Mouse (Mus musculus) layer of hippocampus, adult 8-10 months (tissue): Measurements from ENCODE around the gene Plxna4. TPM values are rescaled to one million over a fixed set of nuclear protein-coding genes. Genes with fewer than 3 reads are reported as not detected.
"Not testable (repeated sequence)": the region's sequence is repeated elsewhere in the genome, so short reads cannot be mapped to it uniquely, and the experiment has no call there.

Source experiments
- DNase-seq, 2 experiments: peaks; one replicate each; pipeline ENCODE4 v3.0.0; 2022; ENCODE audit warnings: low spot score in 2 of 2
- total RNA-seq, 4 experiments: library from RNA; stranded (reverse); gene quantifications; 2 replicates each; pipeline ENCODE4 v1.2.4; 2022

The Plxna4 gene
- total RNA-seq, 4 experiments from 2014 or later: 93.0 to 116 (median 107) TPM

DNA sequence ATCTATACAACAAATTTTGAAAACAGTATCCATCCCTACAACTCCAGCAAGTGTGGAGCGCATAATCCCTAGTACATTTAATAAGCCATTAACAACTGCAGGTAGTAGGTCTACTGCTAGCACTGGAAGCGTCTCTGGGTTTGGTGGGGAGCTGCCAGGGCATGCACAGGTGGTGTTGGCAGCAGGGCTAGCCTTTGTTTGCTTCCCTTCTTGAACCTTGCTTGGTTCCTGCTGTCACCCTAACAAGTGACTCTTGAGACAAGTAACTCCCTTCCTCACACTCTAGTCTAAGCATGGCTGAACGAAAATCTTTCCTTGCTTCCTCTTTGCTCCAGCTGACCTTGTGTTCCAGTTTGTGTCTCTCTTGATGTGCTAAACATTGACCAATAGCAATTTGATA is 44.0 kb downstream of the Plxna4 start:
- DNase-seq: no peak

- DNase-seq: no peak
Measured at GRCm38 (mm10) chr6:32540155-32540554, 47.8 kb downstream of the Plxna4 start.

DNA sequence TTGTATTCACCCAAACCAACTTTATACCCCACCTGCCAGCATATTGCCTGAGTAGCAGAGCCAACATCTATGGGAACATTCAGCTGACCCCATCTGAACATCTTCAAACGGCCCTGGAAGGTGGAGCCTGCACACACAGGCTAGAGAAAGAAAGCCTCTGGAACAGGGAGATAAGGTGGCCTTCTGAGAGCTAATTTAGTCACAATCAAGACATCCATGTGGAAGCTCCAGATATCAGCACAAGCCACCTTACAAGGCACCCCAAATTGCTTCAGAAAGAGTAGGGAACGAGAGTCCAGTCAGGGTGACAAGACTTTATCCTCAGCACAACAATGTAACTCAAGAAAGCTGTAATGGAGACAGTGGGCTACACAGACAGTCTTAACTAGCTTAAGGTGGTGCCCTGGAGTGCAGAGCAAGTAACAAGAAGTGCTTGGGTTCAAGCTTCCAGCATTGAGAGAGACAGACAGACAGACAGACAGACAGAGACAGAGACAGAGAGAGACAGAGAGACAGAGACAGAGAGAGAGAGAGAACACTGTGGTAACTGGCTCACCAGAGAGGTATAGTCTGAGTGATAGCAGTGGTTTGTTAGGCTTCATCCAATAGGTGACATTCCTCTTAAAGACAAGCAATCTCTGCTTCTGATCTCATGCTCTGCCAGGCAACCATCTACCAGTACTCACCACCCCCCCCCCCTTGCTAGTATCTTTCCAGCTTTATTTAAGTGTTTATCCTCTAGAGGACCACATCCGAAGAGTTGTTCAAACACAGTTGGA is 53.8 kb downstream of the Plxna4 start:
- no peak for DNase-seq

- DNase-seq: no peak
Measured at GRCm38 (mm10) chr6:32528081-32528570, 59.9 kb downstream of the Plxna4 start.

DNA sequence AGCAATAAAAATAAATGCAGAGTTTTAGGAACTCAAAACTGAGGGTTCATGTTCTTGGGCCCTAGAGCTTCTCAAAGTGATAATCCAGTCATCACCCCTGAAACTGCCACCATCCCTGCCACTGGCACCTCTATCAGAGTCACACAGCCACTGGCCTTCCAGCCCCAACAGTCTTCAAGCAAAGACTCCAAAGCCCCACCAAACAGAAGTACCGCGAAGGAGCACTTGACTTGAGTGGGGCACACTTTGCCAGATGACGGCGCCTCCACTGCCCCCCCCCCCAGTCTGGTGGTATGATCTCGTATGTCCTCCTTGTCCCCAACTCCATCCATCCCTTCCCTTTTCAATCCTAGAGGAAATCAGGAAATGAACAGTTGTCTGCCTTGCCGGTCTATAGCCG is 60.5 kb downstream of the Plxna4 start:
- DNase-seq: no peak

DNA sequence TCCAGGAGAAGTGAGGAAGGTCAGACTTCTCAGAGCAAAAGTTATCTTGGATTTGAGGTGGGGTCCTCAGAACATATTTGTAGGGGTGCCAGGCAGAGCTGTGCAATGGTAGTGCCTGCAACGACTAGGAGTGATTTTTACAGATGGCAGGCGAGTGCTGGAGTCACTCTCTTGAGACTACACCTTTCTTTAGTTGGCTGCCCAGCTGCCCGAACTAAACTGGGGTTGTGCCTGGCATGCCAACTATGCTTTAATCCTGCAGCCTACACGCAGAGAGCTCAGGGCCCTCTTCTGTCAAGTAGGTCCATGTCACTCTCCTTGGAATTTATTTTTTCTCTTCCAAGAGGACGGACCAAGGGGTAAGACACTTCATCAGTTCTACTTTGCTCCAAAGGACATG is 61.2 kb downstream of the Plxna4 start:
- DNase-seq: no peak

- no peak for DNase-seq
Measured at GRCm38 (mm10) chr6:32520097-32520496, 67.9 kb downstream of the Plxna4 start.

DNA sequence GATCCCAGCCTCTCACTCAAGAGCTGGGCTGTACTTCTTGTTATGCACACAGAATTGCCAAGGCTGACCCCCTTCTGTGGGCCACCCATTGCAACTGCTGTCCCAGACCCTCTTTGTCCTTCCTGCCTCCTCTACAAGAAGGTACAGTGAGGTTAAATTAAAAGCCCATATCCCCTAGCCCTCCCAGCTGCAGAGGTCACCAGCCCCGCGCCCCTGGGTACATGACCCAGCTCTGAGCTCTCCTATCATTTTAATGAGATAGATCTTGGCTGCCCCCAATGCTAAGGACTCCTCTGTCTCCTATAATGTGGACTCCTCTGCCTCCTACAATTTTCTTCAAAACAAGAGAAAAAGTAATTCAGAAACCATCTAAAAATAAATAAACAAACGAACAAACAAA is 69.4 kb downstream of the Plxna4 start:
- no peak for DNase-seq

DNA sequence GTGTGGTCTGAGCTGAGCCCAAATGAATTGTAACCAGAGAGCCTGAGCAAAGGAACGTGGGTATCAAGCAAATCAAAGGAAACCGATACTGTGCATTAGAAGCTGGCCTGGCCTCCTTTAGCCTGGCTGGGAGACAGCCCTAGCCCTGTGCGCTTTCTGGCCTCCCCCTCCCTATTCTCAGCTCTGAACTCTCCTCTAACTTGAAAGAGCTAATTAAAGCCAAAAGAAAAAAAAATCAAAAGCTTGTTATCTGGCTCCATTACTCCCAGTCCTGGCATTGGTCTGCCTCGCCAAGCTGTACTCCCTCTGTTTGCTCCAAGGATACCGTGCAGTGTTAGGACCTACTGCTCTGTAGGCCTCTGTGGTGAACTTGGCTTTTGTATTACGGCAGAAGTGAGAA is 73.9 kb downstream of the Plxna4 start:
- no peak for DNase-seq

GRCm38 (mm10) chr6:32512010-32512409 is 76.0 kb downstream of the Plxna4 start:
- no peak for DNase-seq

GRCm38 (mm10) chr6:32510924-32511323 is 77.1 kb downstream of the Plxna4 start:
- no peak for DNase-seq

GRCm38 (mm10) chr6:32510491-32510890 is 77.5 kb downstream of the Plxna4 start:
- DNase-seq: no peak

- DNase-seq: no peak
Measured at GRCm38 (mm10) chr6:32509046-32509445, 78.9 kb downstream of the Plxna4 start.

GRCm38 (mm10) chr6:32504963-32505362 is 83.0 kb downstream of the Plxna4 start:
- no peak for DNase-seq

GRCm38 (mm10) chr6:32501186-32501585 is 86.8 kb downstream of the Plxna4 start:
- DNase-seq: not testable (repeated sequence)

DNA sequence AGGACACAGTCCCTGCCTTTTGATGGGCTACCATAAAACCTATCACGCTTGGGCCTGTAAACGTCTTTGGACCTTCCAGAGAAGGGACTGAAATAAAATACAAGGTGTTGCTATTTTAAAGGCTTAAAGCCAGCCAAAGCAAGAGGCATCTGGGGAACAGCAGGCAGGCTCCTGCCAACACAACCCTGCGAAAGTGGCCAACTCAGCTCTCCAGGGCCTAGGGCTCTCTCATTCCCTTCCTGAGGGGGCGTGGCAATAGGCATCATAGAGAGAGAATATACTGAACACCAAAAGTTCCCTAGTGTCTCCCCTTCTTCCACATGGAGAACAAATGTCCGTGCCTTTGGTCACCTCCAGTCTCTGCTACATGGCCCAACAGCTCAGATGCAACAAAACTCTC is 89.9 kb downstream of the Plxna4 start:
- DNase-seq: no peak

DNA sequence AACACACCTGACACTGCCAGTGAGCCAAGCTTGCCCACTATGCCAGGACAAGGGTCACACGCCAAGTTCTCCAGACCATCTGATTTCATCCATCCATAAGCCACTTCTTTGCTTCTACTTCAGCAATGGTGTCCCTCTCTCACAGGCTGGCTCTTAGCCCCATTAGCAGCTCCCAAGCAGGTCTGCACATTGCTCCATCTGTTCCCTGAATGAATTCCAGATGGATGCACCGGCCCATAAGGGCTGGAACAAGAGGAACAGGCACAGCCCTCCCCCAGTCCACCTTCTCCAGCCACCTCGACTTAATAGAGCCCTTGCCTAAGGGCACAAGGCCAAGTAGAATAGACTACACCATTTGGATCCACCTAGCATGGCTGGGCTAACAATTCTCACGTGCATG is 91.9 kb downstream of the Plxna4 start:
- peak; percentile 44 to 63 for DNase-seq

GRCm38 (mm10) chr6:32495532-32495931 is 92.5 kb downstream of the Plxna4 start:
- no peak for DNase-seq

GRCm38 (mm10) chr6:32493557-32493956 is 94.4 kb downstream of the Plxna4 start:
- DNase-seq: no peak

DNA sequence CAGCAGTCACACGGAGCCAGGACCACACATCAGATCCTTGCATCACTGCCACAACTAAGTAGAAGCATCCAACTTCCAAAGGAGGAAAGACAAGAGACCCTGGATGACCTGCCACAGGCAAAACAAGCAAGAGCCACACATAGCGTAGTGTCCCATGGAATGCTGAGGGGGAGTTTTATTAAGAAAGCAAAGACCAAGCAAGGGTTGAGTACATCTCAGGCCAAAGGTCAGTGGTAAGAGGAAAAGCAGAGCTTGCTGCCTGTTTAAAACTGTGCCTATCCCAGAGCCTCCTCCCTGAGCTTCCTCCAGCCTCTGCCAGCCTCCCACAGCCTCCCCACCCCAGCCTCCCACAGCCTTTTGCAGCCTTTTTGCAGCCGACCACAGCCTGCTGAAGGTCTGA is 100.9 kb downstream of the Plxna4 start:
- DNase-seq: no peak

DNA sequence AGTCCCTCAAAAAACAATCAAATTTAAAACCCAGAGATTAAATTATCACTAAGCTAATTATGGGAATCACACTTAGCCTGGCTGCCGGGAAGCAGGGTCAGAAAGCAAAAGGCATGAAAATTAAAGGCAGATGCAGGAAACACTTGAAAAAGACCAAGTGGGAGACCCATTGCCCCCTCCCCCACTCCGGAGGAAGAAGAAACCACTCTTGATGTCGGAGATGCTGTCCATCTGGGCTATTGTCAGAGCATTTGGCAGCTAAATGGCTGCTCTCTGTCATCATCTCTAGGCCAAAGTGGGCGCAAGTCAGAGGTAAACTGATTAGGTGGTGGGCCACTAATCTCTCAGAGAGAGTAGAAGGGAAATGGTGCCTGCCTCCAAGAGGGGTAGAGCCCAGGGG is 105.5 kb downstream of the Plxna4 start:
- no peak for DNase-seq

DNA sequence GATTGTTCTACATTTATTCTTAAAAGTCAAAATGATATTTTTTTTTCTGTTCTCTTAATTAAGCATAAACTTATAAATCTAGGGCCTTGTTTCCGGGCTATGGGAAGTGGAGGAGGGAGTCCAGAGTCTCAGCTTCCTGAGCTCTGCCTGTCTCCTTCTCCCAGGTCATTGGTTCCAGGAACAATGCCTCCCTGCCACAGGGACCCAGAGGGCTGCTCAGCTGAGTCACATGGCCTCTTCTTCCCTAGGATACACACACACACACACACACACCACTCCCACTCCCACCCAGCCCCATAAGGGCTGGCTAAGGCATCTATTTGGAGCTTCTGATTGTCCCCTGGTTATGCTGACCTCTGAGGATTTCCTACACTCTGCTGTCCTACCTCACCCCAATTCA is 107.3 kb downstream of the Plxna4 start:
- DNase-seq: no peak

GRCm38 (mm10) chr6:32479765-32480164 is 108.2 kb downstream of the Plxna4 start:
- no peak for DNase-seq
